Mouse (Mus musculus) liver, embryonic 14.5 days (tissue): ENCODE data around the gene Tbcd.

Source experiments
- CTCF ChIP-seq: IDR thresholded peaks from 2 replicates; pipeline ENCODE4 v1.5.1; 2016; ENCODE audit warnings: antibody characterized with exemption, low read depth, control low read depth
- EP300 ChIP-seq: IDR thresholded peaks from 2 replicates; pipeline ENCODE4 v1.6.1; 2016; ENCODE audit warnings: antibody characterized with exemption, low read depth

DNA sequence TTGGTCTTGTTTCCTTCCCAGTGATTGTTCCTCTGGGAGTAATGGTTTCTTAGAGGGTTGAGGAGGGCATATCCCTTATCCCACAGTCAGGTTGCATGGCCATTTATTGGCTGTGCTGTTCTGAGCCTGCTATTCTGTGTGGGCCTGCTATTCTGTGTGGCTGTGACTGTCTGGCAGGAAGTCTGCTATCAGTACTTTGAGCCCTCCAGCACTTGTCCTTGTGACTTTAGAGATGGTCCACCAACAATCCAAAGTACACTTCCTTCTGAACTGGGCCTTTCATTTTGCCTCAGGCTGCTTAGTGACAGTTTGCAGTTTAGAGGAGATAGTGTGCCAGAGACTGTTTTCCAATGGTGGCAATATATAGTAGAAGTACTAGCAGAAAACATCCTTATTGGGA is 48.8 kb downstream of the Tbcd start:
- no peak for TF ChIP-seq CTCF
- no peak for TF ChIP-seq EP300
